Mouse (Mus musculus): ENCODE data around the gene 4930447C04Rik. TPM values are rescaled to one million over a fixed set of nuclear protein-coding genes. Genes with fewer than 3 reads are reported as not detected.

4930447C04Rik gene
- total RNA-seq, 2 experiments from 2014 or later = 0.35 to 0.48 TPM

- intact Hi-C loops (cut with DNase I) = no loop called here
- DNase-seq = no peak
Measured at GRCm38 (mm10) chr12:72944411-72945225, 4.0 kb upstream of the 4930447C04Rik start.

DNA sequence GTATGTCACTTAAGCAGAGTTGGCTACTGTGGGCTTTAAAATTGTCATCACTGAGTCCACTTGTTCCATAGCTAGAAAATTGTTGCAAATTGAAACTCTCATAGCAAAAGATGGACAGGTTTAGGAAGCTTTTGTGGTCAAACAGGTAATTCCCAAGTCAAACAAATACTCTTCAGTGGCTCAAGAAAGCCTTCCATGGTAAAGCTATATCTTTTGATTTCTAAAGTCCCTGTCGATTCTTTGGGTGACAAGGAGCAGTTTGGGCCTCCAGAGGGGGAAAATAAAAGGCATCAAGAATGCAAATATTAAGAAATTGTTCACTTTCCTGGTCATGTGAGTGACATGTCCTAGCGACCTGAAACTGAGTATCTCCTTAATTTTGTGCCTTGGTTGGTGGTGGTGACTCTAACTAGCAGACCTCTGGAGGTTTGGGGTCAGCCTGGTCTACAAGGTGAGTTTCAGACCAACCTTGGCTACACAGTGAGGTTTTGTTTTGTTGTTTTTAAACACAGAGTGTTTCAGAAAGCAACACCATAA lies 3.1 kb upstream of the 4930447C04Rik start:
- intact Hi-C loops (cut with DNase I) = no loop called here
- no peak for DNase-seq

GRCm38 (mm10) chr12:72942171-72942570 lies 1.6 kb upstream of the 4930447C04Rik start:
- intact Hi-C loops (cut with DNase I) = no loop called here
- DNase-seq = no peak

- intact Hi-C loops (cut with DNase I) = no loop called here
Measured at GRCm38 (mm10) chr12:72941398-72942051, 951 bp upstream of the 4930447C04Rik start.

DNA sequence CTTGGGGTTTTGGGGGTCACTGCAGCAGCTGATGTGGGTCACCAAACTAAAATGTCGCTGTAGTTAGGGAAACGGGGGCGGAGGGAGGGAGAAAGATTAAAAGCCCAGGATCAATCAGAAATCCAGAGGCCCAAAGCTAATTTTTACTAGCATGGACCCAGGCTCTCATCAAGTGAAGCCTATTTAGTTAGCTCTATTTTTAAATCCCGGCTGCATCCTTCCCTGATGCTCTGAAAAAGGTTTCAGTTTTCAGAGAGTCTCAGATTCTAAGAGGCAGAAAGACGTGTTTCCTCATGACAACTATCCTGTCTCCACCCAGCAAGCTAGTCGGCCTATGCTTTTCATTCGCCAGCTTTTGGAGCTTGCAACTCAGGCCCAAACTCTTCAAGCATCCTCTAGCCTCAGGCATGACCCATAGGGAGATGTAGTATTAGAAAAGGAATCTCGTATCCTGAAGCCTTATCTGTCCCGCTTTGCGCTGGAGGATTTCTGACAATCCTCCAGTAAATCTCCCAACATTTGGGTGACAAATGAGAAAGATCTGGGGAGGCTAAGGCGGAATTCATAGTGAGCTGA lies 336 bp upstream of the 4930447C04Rik start:
- DNase-seq = no peak
- intact Hi-C loops (cut with DNase I) = no loop called here

More at GRCm38 (mm10) chr12:72941398-72942051, 951 bp upstream of the 4930447C04Rik start:
- no peak for DNase-seq

GRCm38 (mm10) chr12:72939616-72940015 lies 958 bp downstream of the 4930447C04Rik start, which contains the start of gene Six6:
TSS of gene Six6 (plus strand) at chr12:72939892.
- DNase-seq = no peak
- intact Hi-C loops (cut with DNase I) = no loop called here

GRCm38 (mm10) chr12:72938600-72939490 lies 1.7 kb downstream of the 4930447C04Rik start:
- intact Hi-C loops (cut with DNase I) = no loop called here
- no peak for DNase-seq

GRCm38 (mm10) chr12:72938176-72938575 lies 2.4 kb downstream of the 4930447C04Rik start:
- no peak for DNase-seq
- intact Hi-C loops (cut with DNase I) = no loop called here

- intact Hi-C loops (cut with DNase I) = no loop called here
- no peak for DNase-seq
Measured at GRCm38 (mm10) chr12:72937537-72938120, 2.9 kb downstream of the 4930447C04Rik start.

DNA sequence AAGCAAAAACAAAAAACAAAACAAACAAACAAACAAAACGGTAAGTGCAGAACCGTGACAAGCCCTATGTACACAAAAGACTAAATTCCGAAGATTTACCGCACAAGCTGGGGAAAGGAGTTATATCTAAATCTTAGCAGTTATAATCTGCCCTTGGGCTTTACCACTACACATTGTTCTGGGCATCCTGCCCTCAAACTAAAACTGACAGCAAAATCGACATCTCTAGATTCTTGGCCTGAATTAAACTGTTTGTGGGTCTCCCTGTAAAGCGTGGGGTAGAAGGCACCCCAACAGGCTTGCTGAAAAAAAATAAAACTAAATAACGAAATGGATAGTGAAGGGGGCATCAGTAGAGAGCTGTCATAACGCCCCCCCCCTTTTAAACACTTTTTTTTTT lies 3.8 kb downstream of the 4930447C04Rik start:
- intact Hi-C loops (cut with DNase I) = no loop called here

DNA sequence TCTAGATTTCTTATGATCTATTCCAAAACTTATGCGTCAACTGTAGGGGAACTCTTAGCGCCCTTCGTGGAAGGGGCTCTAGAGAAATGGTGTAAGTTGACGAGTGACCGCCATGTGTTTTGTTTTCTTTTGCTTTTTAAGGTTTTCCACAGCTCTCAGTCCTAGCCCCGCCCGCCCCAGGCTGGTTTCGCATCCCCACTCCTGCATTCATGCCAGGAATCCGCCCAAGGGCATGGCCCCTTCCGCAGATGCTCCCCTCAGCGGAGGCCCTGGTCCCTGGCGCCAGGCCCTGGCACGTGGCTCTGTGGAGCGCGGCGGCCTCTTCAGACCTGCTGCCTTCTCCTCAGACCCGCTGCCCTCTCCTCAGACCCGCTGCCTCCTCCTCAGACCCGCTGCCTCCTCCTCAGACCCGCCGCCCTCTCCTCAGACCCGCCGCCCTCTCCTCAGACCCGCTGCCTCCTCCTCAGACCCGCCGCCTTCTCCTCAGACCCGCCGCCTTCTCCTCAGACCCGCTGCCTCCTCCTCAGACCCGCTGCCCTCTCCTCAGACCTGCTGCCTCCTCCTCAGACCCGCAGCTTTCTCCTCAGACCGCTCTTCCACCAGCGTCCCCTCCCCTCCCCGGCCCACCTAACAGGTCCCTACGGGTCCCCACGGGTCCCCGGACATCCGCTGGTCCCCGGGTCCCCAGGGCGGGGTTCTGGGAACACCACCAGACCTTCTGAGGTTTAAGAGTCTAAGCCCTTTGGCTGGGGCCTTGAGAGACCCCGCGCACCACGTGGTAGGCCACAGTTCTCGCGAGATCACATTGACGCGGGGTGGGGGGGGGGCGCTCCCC lies 23.2 kb downstream of the 4930447C04Rik start:
- DNase-seq = no peak
- intact Hi-C loops (cut with DNase I) = no loop called here

More for the DNA sequence above, 3.8 kb downstream of the 4930447C04Rik start:
- no peak for DNase-seq

GRCm38 (mm10) chr12:72854377-72855032 lies 86.1 kb downstream of the 4930447C04Rik start:
- intact Hi-C loops (cut with DNase I) = no loop called here
- DNase-seq = no peak

- intact Hi-C loops (cut with DNase I) = no loop called here
- DNase-seq = no peak
Measured at GRCm38 (mm10) chr12:72853406-72854076, 87.0 kb downstream of the 4930447C04Rik start.

DNA sequence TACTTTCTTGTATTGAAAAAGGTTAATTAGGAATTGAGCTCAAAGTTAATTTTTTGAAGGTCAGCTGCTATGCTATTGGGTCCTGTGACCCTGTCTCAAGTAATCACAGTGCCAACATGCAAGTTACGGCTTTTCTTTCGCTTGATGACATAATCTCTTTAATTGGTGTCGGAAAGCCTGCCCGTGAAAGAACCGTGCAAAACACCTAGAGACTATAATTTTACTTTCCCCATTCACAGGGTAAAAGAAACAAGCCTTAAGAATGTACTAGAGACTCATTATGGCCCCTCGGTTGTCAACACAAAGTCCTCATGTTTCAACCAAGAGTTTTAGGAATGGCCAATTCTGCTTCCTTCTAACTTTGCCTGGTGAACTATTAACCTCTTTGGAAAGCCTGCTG lies 88.3 kb downstream of the 4930447C04Rik start:
- intact Hi-C loops (cut with DNase I) = no loop called here

GRCm38 (mm10) chr12:72850146-72850545 lies 90.4 kb downstream of the 4930447C04Rik start:
- intact Hi-C loops (cut with DNase I) = no loop called here
- DNase-seq = no peak

More for the DNA sequence above, 88.3 kb downstream of the 4930447C04Rik start:
- no peak for DNase-seq

DNA sequence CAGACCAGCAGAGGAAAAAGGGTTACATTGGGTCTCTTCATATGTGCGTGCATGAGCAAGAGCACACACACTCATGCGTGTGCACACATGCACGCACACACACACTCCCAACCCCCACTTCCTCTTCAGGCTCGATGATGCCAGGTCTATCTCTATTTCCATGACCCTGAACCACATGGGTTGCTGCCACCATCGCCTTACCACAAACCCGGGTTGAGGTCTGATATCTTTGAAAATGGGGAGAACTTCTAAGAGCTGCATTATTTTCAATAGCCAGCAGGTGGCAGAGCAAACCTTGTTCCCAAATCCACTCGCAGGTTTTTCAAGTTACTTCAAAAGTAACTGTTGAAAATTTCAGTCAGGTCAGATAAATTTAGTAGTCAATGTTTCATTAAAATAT lies 92.8 kb downstream of the 4930447C04Rik start:
- DNase-seq = no peak
- intact Hi-C loops (cut with DNase I) = loop anchor here (2.0 to 10.0 kb wide), 3 partner anchors 129 to 707 kb away; no protein-coding TSS in a partner anchor

DNA sequence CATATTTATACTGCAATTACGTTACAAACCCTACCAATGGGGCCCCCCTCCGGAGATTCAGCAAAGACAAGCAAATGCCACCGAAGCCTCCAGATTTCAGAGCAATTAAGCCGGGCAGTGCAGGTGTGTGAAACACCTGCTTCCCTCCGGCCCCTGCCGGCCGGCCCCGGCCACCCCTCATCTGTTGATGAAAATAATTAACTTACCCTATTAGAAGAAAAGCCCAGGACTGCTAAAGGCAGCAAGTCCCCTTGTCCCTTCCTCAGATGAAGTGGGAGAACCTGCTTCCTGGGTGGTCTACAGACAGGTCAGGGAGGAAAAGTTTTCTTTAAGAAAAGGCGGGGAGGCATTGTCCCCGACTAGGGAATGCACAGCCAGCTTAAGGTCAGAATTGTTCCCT lies 94.6 kb downstream of the 4930447C04Rik start:
- DNase-seq = no peak
- intact Hi-C loops (cut with DNase I) = loop anchor here (2.0 to 10.0 kb wide), 3 partner anchors 131 to 709 kb away; no protein-coding TSS in a partner anchor
